In the genomic region with DNA sequence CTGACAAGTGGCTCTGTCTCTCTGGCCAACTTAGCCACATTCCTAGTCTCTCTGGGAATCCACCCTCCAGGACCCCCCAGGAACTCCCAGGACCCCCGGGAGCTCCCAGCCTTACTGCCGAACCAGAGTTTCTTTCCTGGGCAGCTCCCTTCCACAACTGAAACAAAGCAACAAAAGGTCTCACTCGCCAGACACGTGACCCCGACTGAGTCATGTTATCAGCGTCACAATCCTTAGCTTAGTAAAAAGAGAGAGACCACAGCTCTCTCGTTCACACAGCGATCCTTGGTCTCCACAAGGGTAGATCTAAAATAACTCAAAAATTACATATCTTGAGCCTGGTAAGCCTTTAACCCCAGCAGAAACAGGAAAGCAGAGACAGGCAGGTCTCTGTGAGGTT, we compare ENCODE assay signal across 25 mouse cellular contexts. TPM values are rescaled to one million over a fixed set of nuclear protein-coding genes. Genes with fewer than 3 reads are reported as not detected.
DNase-seq lines count a peak whose midpoint lies in the region; ATAC-seq and TF ChIP-seq lines count a peak whose summit lies in the region.
"Had no signal": no experiment of that assay in that cellular context is flagged by ENCODE, and none has a peak within 500 bp of the region (broad histone marks: within the 10 kb centered on the region; RNA-seq: fewer than 3 reads in every experiment).

No protein-coding gene starts in this region.

- no peaks in the 10 kb centered on the region for H3K9me3 ChIP-seq in hindbrain, embryonic 10.5 days
- H3K9me3 ChIP-seq in hindbrain, embryonic 16.5 days (ENCODE audit: control insufficient read depth, low read length): no peaks in the 10 kb centered on the region
- H3K9me3 ChIP-seq in liver, embryonic 14.5 days (ENCODE audit: control insufficient read depth, low read length): no peaks in the 10 kb centered on the region
- H3K9me3 ChIP-seq: embryonic facial prominence, embryonic 13.5 days; heart, embryonic 12.5 days; limb, embryonic 10.5 days; midbrain, embryonic 15.5 days had no signal

- H3K27ac ChIP-seq in hindbrain, embryonic 10.5 days: 0 out of 2 replicates have a peak overlapping the region, but pooled peaks have one; percentile 36
- H3K27ac ChIP-seq in hindbrain, embryonic 16.5 days (ENCODE audit: low read depth, low read length): no peak overlapping the region
- H3K27ac ChIP-seq in bone marrow, adult 2 months (ENCODE audit: control insufficient read depth, insufficient read depth, low read depth, low read length, poor library complexity): peak overlapping the region; percentile 30; the same call in 1 of the 2 replicates
- peak overlapping the region; percentile 99 for H3K27ac ChIP-seq in liver, embryonic 14.5 days
- H3K27ac ChIP-seq: embryonic facial prominence, embryonic 13.5 days; gastrocnemius, adult 2 months; hindbrain, embryonic 14.5 days; layer of hippocampus, adult 2 months; limb, embryonic 10.5 days; midbrain, embryonic 15.5 days had no signal

- H3K4me2 ChIP-seq in hindbrain, embryonic 16.5 days (ENCODE audit: low read length): no peak overlapping the region
- no peak overlapping the region; the same call in 1 of the 2 replicates for H3K4me2 ChIP-seq in liver, embryonic 14.5 days (ENCODE audit: low read depth)
- H3K4me2 ChIP-seq: embryonic facial prominence, embryonic 13.5 days; heart, embryonic 12.5 days; hindbrain, embryonic 14.5 days; midbrain, embryonic 15.5 days had no signal

- WGBS in hindbrain, embryonic 10.5 days: 66% methylated on average over 8 of the region's 8 CpGs
- WGBS in hindbrain, embryonic 16.5 days: 61% methylated on average over 8 of the region's 8 CpGs
- WGBS in bone marrow, adult 2 months: 65% methylated on average over 8 of the region's 8 CpGs
- 39% methylated on average over 8 of the region's 8 CpGs for WGBS in liver, embryonic 14.5 days (ENCODE audit: insufficient replicate concordance)

- TF ChIP-seq CTCF in bone marrow, adult 2 months (IDR thresholded peaks at IDR 0.05; ENCODE audit: control insufficient read depth, insufficient read depth, low read length): no peak
- TF ChIP-seq CTCF in liver, embryonic 14.5 days (IDR thresholded peaks at IDR 0.05; ENCODE audit: low read depth): no peak

- TF ChIP-seq EP300 in liver, embryonic 14.5 days (IDR thresholded peaks at IDR 0.05; ENCODE audit: low read depth): no peak

- no peaks in the 10 kb centered on the region for H3K27me3 ChIP-seq in hindbrain, embryonic 10.5 days (ENCODE audit: insufficient read depth, poor library complexity, severe bottlenecking)
- no peaks in the 10 kb centered on the region for H3K27me3 ChIP-seq in hindbrain, embryonic 16.5 days (replicated peaks; ENCODE audit: control insufficient read depth, insufficient read depth, low read length)
- H3K27me3 ChIP-seq in liver, embryonic 14.5 days (ENCODE audit: control insufficient read depth, insufficient read depth, low read length): no peaks in the 10 kb centered on the region
- H3K27me3 ChIP-seq: embryonic facial prominence, embryonic 13.5 days; heart, embryonic 12.5 days; midbrain, embryonic 15.5 days had no signal

- H3K4me1 ChIP-seq in hindbrain, embryonic 10.5 days (replicated peaks): no peaks in the 10 kb centered on the region
- no peaks in the 10 kb centered on the region for H3K4me1 ChIP-seq in hindbrain, embryonic 16.5 days (ENCODE audit: control insufficient read depth, insufficient read depth, low read depth, low read length)
- H3K4me1 ChIP-seq in bone marrow, adult 2 months (ENCODE audit: control insufficient read depth, insufficient read depth, low read length): peaks cover 10% of the 10 kb centered on the region
- peaks cover 44 to 51% of the 10 kb centered on the region in 2 experiments for H3K4me1 ChIP-seq in liver, embryonic 14.5 days (replicated peaks; ENCODE audit: control insufficient read depth in 2 of 2, insufficient read depth in 2 of 2, low read length in 1 of 2)
- H3K4me1 ChIP-seq: midbrain, embryonic 15.5 days had no signal

- no peak for TF ChIP-seq POLR2A in bone marrow, adult 2 months (IDR thresholded peaks at IDR 0.05; ENCODE audit: borderline replicate concordance, control insufficient read depth, low read depth, low read length)

- intact Hi-C loops in left cerebral cortex, postnatal 4 days (cut with DNase I): no loop called here

- no peaks in the 10 kb centered on the region for H3K36me3 ChIP-seq in hindbrain, embryonic 10.5 days
- H3K36me3 ChIP-seq in hindbrain, embryonic 16.5 days (ENCODE audit: control insufficient read depth, insufficient read depth, low read length): no peaks in the 10 kb centered on the region
- H3K36me3 ChIP-seq in liver, embryonic 14.5 days (replicated peaks; ENCODE audit: control insufficient read depth, insufficient read depth, low read depth): no peaks in the 10 kb centered on the region
- H3K36me3 ChIP-seq: embryonic facial prominence, embryonic 13.5 days; heart, embryonic 12.5 days; limb, embryonic 10.5 days; midbrain, embryonic 15.5 days had no signal

- no peak overlapping the region for H3K4me3 ChIP-seq in hindbrain, embryonic 10.5 days
- H3K4me3 ChIP-seq in hindbrain, embryonic 16.5 days (ENCODE audit: low read length): no peak overlapping the region
- H3K4me3 ChIP-seq in bone marrow, adult 2 months (replicated peaks; ENCODE audit: control insufficient read depth, low read depth, low read length): no peak overlapping the region
- H3K4me3 ChIP-seq in liver, embryonic 14.5 days (ENCODE audit: insufficient read depth in 1 of 2, low read depth in 2 of 2, low read length in 2 of 2): no peak overlapping the region
- H3K4me3 ChIP-seq: embryonic facial prominence, embryonic 13.5 days; gastrocnemius, adult 2 months; heart, embryonic 12.5 days; layer of hippocampus, adult 2 months; limb, embryonic 10.5 days; midbrain, embryonic 15.5 days had no signal

- ATAC-seq in hindbrain, embryonic 16.5 days: no peak
- no peak for ATAC-seq in liver, embryonic 14.5 days (ENCODE audit: insufficient read depth)
- ATAC-seq in monocyte, adult 5-6 weeks (replicated peaks; ENCODE audit: insufficient number of reproducible peaks, low FRiP score, low TSS enrichment, poor library complexity, severe bottlenecking): no peak
- ATAC-seq: forebrain, embryonic 16.5 days; intestine, postnatal 0 days; midbrain, embryonic 15.5 days had no signal

- no peak for DNase-seq in hindbrain, embryonic 10.5 days (ENCODE audit: low spot score)
- no peak for DNase-seq in liver, embryonic 14.5 days (ENCODE audit: low read depth in 3 of 3, low spot score in 3 of 3)
- DNase-seq in left cerebral cortex, postnatal 4 days: no peak
- DNase-seq in c-Kit-positive CD71-positive TER-119-positive erythroid progenitor cells, embryonic 14.5 days (ENCODE audit: low spot score): no peak
- DNase-seq in kidney, adult 9 months: no peak
- DNase-seq: B cell, adult 2 months; cerebellum, postnatal 10 days; gastrocnemius, adult 2 months; kidney, postnatal 14 days; lung, adult 18-20 months; lung, postnatal 36 days; right cerebral cortex, postnatal 14 days; thymus, adult 2 months had no signal

- H3K9ac ChIP-seq in hindbrain, embryonic 16.5 days (ENCODE audit: low read depth, low read length): no peak overlapping the region
- H3K9ac ChIP-seq in liver, embryonic 14.5 days (replicated peaks): peak overlapping the region; percentile 38; the same call in 1 of the 2 replicates
- H3K9ac ChIP-seq: embryonic facial prominence, embryonic 13.5 days; heart, embryonic 12.5 days; hindbrain, embryonic 14.5 days; midbrain, embryonic 15.5 days had no signal

RNA-seq across cellular contexts. Expression of gene Asprv1, which starts 13.8 kb away (rescaled TPM):
- polyA plus RNA-seq in hindbrain, embryonic 10.5 days (2016; fragmentation: Nextera tagmentation; extraction: Ambion mirVana): 0.71 TPM in 2 replicates
- 0.62 and 0.70 TPM in 2 replicates for polyA plus RNA-seq in hindbrain, embryonic 16.5 days (2015; fragmentation: Nextera tagmentation; extraction: Ambion mirVana)
- polyA plus RNA-seq in bone marrow, adult 2 months (2011; ENCODE audit: insufficient read depth, insufficient read length, low replicate concordance, missing spikeins): 7.6 and 19.6 TPM in 2 replicates
- 0.26 and 0.33 TPM in 2 replicates for polyA plus RNA-seq in liver, embryonic 14.5 days (2012; rRNA removed)
- polyA plus RNA-seq in liver, embryonic 14.5 days (2014; fragmentation: Nextera tagmentation; extraction: Ambion mirVana): 0.23 and 0.28 TPM in 2 replicates
- total RNA-seq in left cerebral cortex, postnatal 4 days (2021): 1 to 10 TPM; 1.1 to 1.7 TPM
- 0.29 to 0.96 TPM in 2 of 3 replicates, not detected in the other for total RNA-seq in monocyte, adult 5-6 weeks (2017)
- total RNA-seq: gastrocnemius, adult 2 months; megakaryocyte-erythroid progenitor cell, adult 5-6 weeks had no signal

RNA-seq across cellular contexts. Expression of gene Mxd1, which starts 27.2 kb away (rescaled TPM):
- 11.8 and 22.2 TPM in 2 replicates for polyA plus RNA-seq in hindbrain, embryonic 10.5 days (2016; fragmentation: Nextera tagmentation; extraction: Ambion mirVana)
- 16.1 and 19.1 TPM in 2 replicates for polyA plus RNA-seq in hindbrain, embryonic 16.5 days (2015; fragmentation: Nextera tagmentation; extraction: Ambion mirVana)
- polyA plus RNA-seq in bone marrow, adult 2 months (2011; ENCODE audit: insufficient read depth, insufficient read length, low replicate concordance, missing spikeins): 49.6 and 56.2 TPM in 2 replicates
- 17.8 and 18.7 TPM in 2 replicates for polyA plus RNA-seq in liver, embryonic 14.5 days (2012; rRNA removed)
- 30.3 and 32.5 TPM in 2 replicates for polyA plus RNA-seq in liver, embryonic 14.5 days (2014; fragmentation: Nextera tagmentation; extraction: Ambion mirVana)
- 10 to 100 TPM; 12.4 to 13.3 TPM for total RNA-seq in left cerebral cortex, postnatal 4 days (2021)
- 87.4 to 128 TPM (median 90.9 TPM) in 3 replicates for total RNA-seq in monocyte, adult 5-6 weeks (2017)

RNA-seq across cellular contexts. Expression of gene Snrnp27, which starts 42.6 kb away (rescaled TPM):
- polyA plus RNA-seq in hindbrain, embryonic 10.5 days (2016; fragmentation: Nextera tagmentation; extraction: Ambion mirVana): 120 and 128 TPM in 2 replicates
- 81.3 and 81.5 TPM in 2 replicates for polyA plus RNA-seq in hindbrain, embryonic 16.5 days (2015; fragmentation: Nextera tagmentation; extraction: Ambion mirVana)
- polyA plus RNA-seq in bone marrow, adult 2 months (2011; ENCODE audit: insufficient read depth, insufficient read length, low replicate concordance, missing spikeins): 47.5 and 47.8 TPM in 2 replicates
- polyA plus RNA-seq in liver, embryonic 14.5 days (2012; rRNA removed): 13.6 and 27.2 TPM in 2 replicates
- polyA plus RNA-seq in liver, embryonic 14.5 days (2014; fragmentation: Nextera tagmentation; extraction: Ambion mirVana): 54.5 and 58.2 TPM in 2 replicates
- total RNA-seq in left cerebral cortex, postnatal 4 days (2021): 10 to 100 TPM; 53.6 to 57.9 TPM
- 67.2 to 70.2 TPM (median 68.0 TPM) in 3 replicates for total RNA-seq in monocyte, adult 5-6 weeks (2017)
